Mouse (Mus musculus) hindbrain, embryonic 16.5 days (tissue): Measurements from ENCODE around the gene Heatr9. TPM values are rescaled to one million over a fixed set of nuclear protein-coding genes. Genes with fewer than 3 reads are reported as not detected.

ENCODE experiments used
- ATAC-seq: fragments of 200-750 bp; cut with Nextera tagmentation; 2 replicates; pipeline ENCODE4 v1.8.0; 2017; ENCODE audit warnings: moderate TSS enrichment, moderate library complexity
- H3K27ac ChIP-seq: fragments of 300-500 bp; sonication (generic); 2 replicates; pipeline ENCODE4 v1.5.1; 2014; ENCODE audit warnings: low read depth, mild to moderate bottlenecking, control low read depth, low read length, moderate library complexity
- H3K27me3 ChIP-seq: fragments of 300-500 bp; sonication (generic); replicated peaks from 2 replicates; pipeline ENCODE4 v1.6.1; 2014; ENCODE audit warnings: low read length; ENCODE audit not compliant: control insufficient read depth, insufficient read depth
- H3K36me3 ChIP-seq: fragments of 300-500 bp; sonication (generic); 2 replicates; pipeline ENCODE4 v1.6.1; 2014; ENCODE audit warnings: mild to moderate bottlenecking, low read length, moderate library complexity, mixed read lengths; ENCODE audit not compliant: control insufficient read depth, insufficient read depth
- H3K4me1 ChIP-seq: fragments of 300-500 bp; sonication (generic); 2 replicates; pipeline ENCODE4 v1.6.1; 2014; ENCODE audit warnings: low read depth, low read length; ENCODE audit not compliant: control insufficient read depth, insufficient read depth
- H3K4me2 ChIP-seq: fragments of 300-500 bp; sonication (generic); 2 replicates; pipeline ENCODE4 v1.6.1; 2014; ENCODE audit warnings: mild to moderate bottlenecking, low read length, control low read depth, moderate library complexity
- H3K4me3 ChIP-seq: fragments of 300-500 bp; sonication (generic); 2 replicates; pipeline ENCODE4 v1.5.1; 2014; ENCODE audit warnings: mild to moderate bottlenecking, low read length, control low read depth, moderate library complexity
- H3K9ac ChIP-seq: fragments of 300-500 bp; sonication (generic); 2 replicates; pipeline ENCODE4 v1.6.1; 2014; ENCODE audit warnings: low read depth, mild to moderate bottlenecking, control low read depth, low read length, moderate library complexity
- H3K9me3 ChIP-seq: fragments of 300-500 bp; sonication (generic); 2 replicates; pipeline ENCODE4 v1.6.1; 2014; ENCODE audit warnings: mild to moderate bottlenecking, low read length, moderate library complexity; ENCODE audit not compliant: control insufficient read depth
- WGBS: fragments of 180-500 bp; shearing (Covaris S2); extraction: QIAGEN DNeasy Blood & Tissue Kit; methylation state at CpG from one replicate; pipeline ENCODE4 v1.1.7; 2014; 5-methylcytosine and 5-hydroxymethylcytosine counted together
- polyA plus RNA-seq: library from polyadenylated mRNA; unstranded; fragments of >200 nt; fragmentation: Nextera tagmentation; extraction: Ambion mirVana; gene quantifications from 2 replicates; pipeline ENCODE4 v1.2.1, GENCODE M21; 2015

The Heatr9 gene
- polyA plus RNA-seq, 1 experiment from 2014 or later: not detected

- H3K27ac ChIP-seq: no peak overlapping the region
- no peak for ATAC-seq
- no peaks in the 10 kb centered on the region for H3K27me3 ChIP-seq
- no peak overlapping the region for H3K9ac ChIP-seq
- H3K4me3 ChIP-seq: no peak overlapping the region
- no peak overlapping the region for H3K4me2 ChIP-seq
- whole genome bisulfite sequencing: 89% methylated on average over 5 of the region's 5 CpGs
- no peaks in the 10 kb centered on the region for H3K9me3 ChIP-seq
- H3K36me3 ChIP-seq: peaks cover 19% of the 10 kb centered on the region
- no peaks in the 10 kb centered on the region for H3K4me1 ChIP-seq
Measured at GRCm38 (mm10) chr11:83504308-83504707, 17.7 kb downstream of the Heatr9 start.

- no peak for ATAC-seq
- no peak overlapping the region for H3K27ac ChIP-seq
- no peak overlapping the region for H3K9ac ChIP-seq
- H3K9me3 ChIP-seq: no peaks in the 10 kb centered on the region
- WGBS: 63% methylated on average over 2 of the region's 2 CpGs
- H3K36me3 ChIP-seq: peaks cover 3% of the 10 kb centered on the region; the same call in 1 of the 2 replicates
- no peak overlapping the region for H3K4me3 ChIP-seq
- H3K27me3 ChIP-seq: no peaks in the 10 kb centered on the region
- H3K4me1 ChIP-seq: peaks cover 3% of the 10 kb centered on the region; the same call in 1 of the 2 replicates
- no peak overlapping the region for H3K4me2 ChIP-seq
Measured at GRCm38 (mm10) chr11:83495571-83495970, 26.4 kb downstream of the Heatr9 start.

- Histone ChIP-seq H3K27me3 (no peaks in the 10 kb centered on the region), H3K36me3 (peaks cover 8% of the 10 kb centered on the region), H3K4me2 (no peak overlapping the region), H3K9me3 (no peaks in the 10 kb centered on the region), H3K4me3 (no peak overlapping the region), H3K4me1 (peaks cover 3% of the 10 kb centered on the region; the same call in 1 of the 2 replicates), H3K27ac (no peak overlapping the region), H3K9ac (no peak overlapping the region)
- WGBS: 93% methylated on average over 4 of the region's 4 CpGs
- ATAC-seq: no peak
Measured at GRCm38 (mm10) chr11:83491488-83491887, 30.5 kb downstream of the Heatr9 start.

GRCm38 (mm10) chr11:83473235-83474016 is 48.5 kb downstream of the Heatr9 start:
- Histone ChIP-seq H3K27me3 (no peaks in the 10 kb centered on the region; the same call in 1 of the 2 replicates), H3K9me3 (no peaks in the 10 kb centered on the region), H3K27ac (peak overlapping the region; percentile 99), H3K4me2 (peak overlapping the region; percentile 88), H3K4me3 (peak overlapping the region; percentile 88), H3K9ac (peak overlapping the region; percentile 95), H3K4me1 (peaks cover 20% of the 10 kb centered on the region), H3K36me3 (0 out of 2 replicates have a peak, but pooled peaks cover 3% of the 10 kb centered on the region)
- ATAC-seq: peak; percentile 89
- WGBS: under 1% methylated on average over 45 of the region's 52 CpGs

GRCm38 (mm10) chr11:83472324-83473234 is 49.4 kb downstream of the Heatr9 start, which contains the start of gene Taf15:
Gene Taf15 (plus strand): TSS chr11:83473086.
- Histone ChIP-seq H3K27ac (peak within 1 kb of the TSS; percentile 99), H3K9ac (peak within 1 kb of the TSS; percentile 95), H3K27me3 (no peaks in the 10 kb centered on the region; the same call in 1 of the 2 replicates), H3K4me3 (peak within 1 kb of the TSS; percentile 88), H3K9me3 (no peaks in the 10 kb centered on the region), H3K4me1 (peaks cover 20% of the 10 kb centered on the region), H3K36me3 (0 out of 2 replicates have a peak, but pooled peaks cover 3% of the 10 kb centered on the region), H3K4me2 (peak within 1 kb of the TSS; percentile 88)
- ATAC-seq: peak; percentile 99
- under 1% methylated on average over 64 of the region's 66 CpGs for WGBS

GRCm38 (mm10) chr11:83471766-83472165 is 50.2 kb downstream of the Heatr9 start:
- ATAC-seq: no peak
- Histone ChIP-seq H3K4me3 (no peak overlapping the region), H3K27me3 (no peaks in the 10 kb centered on the region; the same call in 1 of the 2 replicates), H3K36me3 (0 out of 2 replicates have a peak, but pooled peaks cover under 1% of the 10 kb centered on the region), H3K27ac (no peak overlapping the region), H3K4me2 (peak overlapping the region; percentile 74), H3K4me1 (peaks cover 20% of the 10 kb centered on the region), H3K9ac (no peak overlapping the region), H3K9me3 (no peaks in the 10 kb centered on the region)
- WGBS: 88% methylated on average over 2 of the region's 2 CpGs

GRCm38 (mm10) chr11:83468765-83469164 is 53.2 kb downstream of the Heatr9 start:
- no peak for ATAC-seq

GRCm38 (mm10) chr11:83467120-83467652 is 54.8 kb downstream of the Heatr9 start:
- no peaks in the 10 kb centered on the region for H3K36me3 ChIP-seq
- no peak overlapping the region for H3K4me2 ChIP-seq
- no peak overlapping the region; the same call in none of the 2 replicates for H3K27ac ChIP-seq
- WGBS: 39% methylated on average over 11 of the region's 11 CpGs
- peaks cover 17% of the 10 kb centered on the region for H3K4me1 ChIP-seq
- H3K9me3 ChIP-seq: no peaks in the 10 kb centered on the region
- no peak overlapping the region for H3K9ac ChIP-seq
- no peak overlapping the region for H3K4me3 ChIP-seq
- ATAC-seq: peak; percentile 63
- H3K27me3 ChIP-seq: no peaks in the 10 kb centered on the region; the same call in 1 of the 2 replicates

More at GRCm38 (mm10) chr11:83468765-83469164, 53.2 kb downstream of the Heatr9 start:
- Histone ChIP-seq H3K9ac (no peak overlapping the region), H3K4me3 (no peak overlapping the region), H3K4me2 (no peak overlapping the region), H3K36me3 (no peaks in the 10 kb centered on the region), H3K4me1 (peaks cover 10% of the 10 kb centered on the region), H3K9me3 (no peaks in the 10 kb centered on the region), H3K27me3 (no peaks in the 10 kb centered on the region; the same call in 1 of the 2 replicates), H3K27ac (no peak overlapping the region)
- WGBS: 89% methylated on average over 3 of the region's 3 CpGs
